Mouse (Mus musculus) cortical plate, adult 2 months (tissue): ENCODE data around the gene Uxt.

ENCODE experiments used
- CTCF ChIP-seq: fragments of 200-500 bp; IDR thresholded peaks from 2 replicates; pipeline ENCODE4 v1.5.1; 2011; ENCODE audit warnings: mild to moderate bottlenecking, control low read depth, low read length; ENCODE audit not compliant: insufficient read depth; ENCODE audit errors: extremely low read depth
- POLR2A ChIP-seq: fragments of 200-500 bp; IDR thresholded peaks from 2 replicates; pipeline ENCODE4 v1.6.1; 2011; ENCODE audit warnings: mild to moderate bottlenecking, low read length, control low read depth; ENCODE audit not compliant: insufficient read depth; ENCODE audit errors: extremely low read depth

DNA sequence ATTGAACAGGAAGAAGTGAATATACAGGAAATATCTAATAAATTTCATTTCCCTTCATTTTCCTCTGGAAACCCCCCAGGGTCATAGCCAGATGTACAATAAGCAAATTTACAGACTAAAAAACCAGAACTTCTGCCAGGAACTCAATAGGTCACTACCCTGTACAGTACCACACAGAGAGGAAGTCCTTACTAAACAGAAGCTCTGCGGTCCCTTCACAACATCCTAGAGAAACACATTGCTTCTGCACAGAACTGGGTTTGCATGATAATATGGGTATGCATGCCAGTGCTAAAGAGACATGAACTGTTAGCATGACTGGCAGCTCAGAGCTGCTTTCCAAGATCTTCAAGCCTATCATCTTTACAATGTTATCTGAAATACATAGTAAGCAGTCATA lies 32.0 kb downstream of the Uxt start:
- TF ChIP-seq CTCF (no peak), POLR2A (no peak)
